Mouse (Mus musculus) cortical plate, adult 2 months (tissue): Measurements from ENCODE around the gene Bace1. TPM values are rescaled to one million over a fixed set of nuclear protein-coding genes. Genes with fewer than 3 reads are reported as not detected.
"Not testable (repeated sequence)": the region's sequence is repeated elsewhere in the genome, so short reads cannot be mapped to it uniquely, and the experiment has no call there.

Source experiments
- H3K27ac ChIP-seq: fragments of 200-500 bp; 2 replicates; pipeline ENCODE4 v1.5.1; 2012; ENCODE audit warnings: low read length, control low read depth, inconsistent platforms; ENCODE audit not compliant: insufficient read depth
- H3K4me1 ChIP-seq: fragments of 200-500 bp; 2 replicates; pipeline ENCODE4 v1.6.1; 2011; ENCODE audit warnings: low read length; ENCODE audit not compliant: control insufficient read depth, insufficient read depth
- H3K4me3 ChIP-seq: fragments of 200-500 bp; 2 replicates; pipeline ENCODE4 v1.5.1; 2011; ENCODE audit warnings: mild to moderate bottlenecking, low read length, control low read depth; ENCODE audit not compliant: insufficient read depth
- CTCF ChIP-seq: fragments of 200-500 bp; IDR thresholded peaks from 2 replicates; pipeline ENCODE4 v1.5.1; 2011; ENCODE audit warnings: mild to moderate bottlenecking, control low read depth, low read length; ENCODE audit not compliant: insufficient read depth; ENCODE audit errors: extremely low read depth
- POLR2A ChIP-seq: fragments of 200-500 bp; IDR thresholded peaks from 2 replicates; pipeline ENCODE4 v1.6.1; 2011; ENCODE audit warnings: mild to moderate bottlenecking, low read length, control low read depth; ENCODE audit not compliant: insufficient read depth; ENCODE audit errors: extremely low read depth
- polyA plus RNA-seq: library from polyadenylated mRNA; depleted of rRNA; stranded (reverse); fragments of >200 nt; gene quantifications from 2 replicates; pipeline ENCODE4 v1.2.3, GENCODE M21; 2012

The Bace1 gene
- polyA plus RNA-seq, 1 experiment = 56.2 TPM

DNA sequence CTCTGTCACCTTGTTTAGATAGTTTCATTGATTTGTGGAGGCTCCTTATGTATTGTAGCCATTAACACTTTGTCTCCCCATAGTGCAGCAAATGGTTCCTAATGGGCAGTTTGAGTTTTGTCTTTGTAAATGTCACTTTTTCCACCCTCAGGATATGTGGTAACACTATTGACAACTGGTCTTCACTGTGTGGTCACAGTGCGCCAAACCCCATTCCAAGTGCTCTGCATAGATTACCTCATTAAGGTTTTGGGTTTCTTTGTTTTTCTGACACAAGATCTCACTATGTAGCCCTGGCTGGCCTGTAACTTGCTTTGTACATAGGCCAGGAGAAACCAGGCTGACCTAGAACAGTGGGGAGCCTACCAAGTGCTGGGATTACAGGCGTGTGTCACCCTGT lies 5.5 kb upstream of the Bace1 start:
- TF ChIP-seq POLR2A (no peak), CTCF (no peak)
- Histone ChIP-seq H3K27ac (no peak overlapping the region), H3K4me1 (no peaks in the 10 kb centered on the region), H3K4me3 (no peak overlapping the region)

DNA sequence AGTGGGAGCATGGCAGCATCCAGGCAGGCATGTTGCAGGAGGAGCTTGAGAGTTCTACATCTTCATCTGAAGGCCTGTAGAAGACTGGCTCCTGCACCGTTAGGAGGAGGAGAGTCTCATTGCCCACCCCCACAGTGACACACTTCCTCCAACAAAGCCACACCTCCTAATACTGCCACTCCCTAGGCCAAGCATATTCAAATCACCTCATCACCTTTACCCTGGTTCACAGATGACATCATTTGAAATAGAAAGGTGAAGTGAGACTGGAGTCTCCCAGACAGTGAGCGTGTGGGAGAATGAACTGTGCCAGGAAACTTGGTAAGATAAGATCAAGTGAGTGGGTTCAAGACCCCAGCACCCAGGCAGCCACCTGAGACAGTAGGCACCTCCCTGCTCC lies 4.9 kb upstream of the Bace1 start:
- Histone ChIP-seq H3K4me3 (no peak overlapping the region), H3K27ac (no peak overlapping the region), H3K4me1 (no peaks in the 10 kb centered on the region)
- TF ChIP-seq POLR2A = no peak
- TF ChIP-seq CTCF = no peak

DNA sequence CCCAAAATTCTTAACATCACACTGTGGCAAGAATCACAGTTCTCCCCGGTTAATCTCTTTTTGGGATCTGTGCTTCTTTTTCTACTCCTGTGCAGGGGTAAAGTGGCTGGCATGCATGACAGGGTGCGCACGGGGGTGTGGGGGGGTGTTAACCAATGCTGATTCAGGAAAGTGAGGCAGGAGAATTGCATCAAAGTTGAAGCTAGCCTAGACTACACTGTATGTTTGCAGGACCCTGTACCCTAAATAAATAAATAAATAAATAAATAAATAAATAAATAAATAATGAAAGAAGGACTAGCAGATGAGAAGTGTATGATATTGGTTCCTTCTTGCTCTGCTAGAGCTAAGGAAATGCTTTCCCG lies 329 bp upstream of the Bace1 start:
- no peak overlapping the region for H3K27ac ChIP-seq
- TF ChIP-seq CTCF (no peak), POLR2A (no peak)
- peaks cover 19% of the 10 kb centered on the region for H3K4me1 ChIP-seq
- H3K4me3 ChIP-seq = peak overlapping the region; percentile 89; the same call in 1 of the 2 replicates

DNA sequence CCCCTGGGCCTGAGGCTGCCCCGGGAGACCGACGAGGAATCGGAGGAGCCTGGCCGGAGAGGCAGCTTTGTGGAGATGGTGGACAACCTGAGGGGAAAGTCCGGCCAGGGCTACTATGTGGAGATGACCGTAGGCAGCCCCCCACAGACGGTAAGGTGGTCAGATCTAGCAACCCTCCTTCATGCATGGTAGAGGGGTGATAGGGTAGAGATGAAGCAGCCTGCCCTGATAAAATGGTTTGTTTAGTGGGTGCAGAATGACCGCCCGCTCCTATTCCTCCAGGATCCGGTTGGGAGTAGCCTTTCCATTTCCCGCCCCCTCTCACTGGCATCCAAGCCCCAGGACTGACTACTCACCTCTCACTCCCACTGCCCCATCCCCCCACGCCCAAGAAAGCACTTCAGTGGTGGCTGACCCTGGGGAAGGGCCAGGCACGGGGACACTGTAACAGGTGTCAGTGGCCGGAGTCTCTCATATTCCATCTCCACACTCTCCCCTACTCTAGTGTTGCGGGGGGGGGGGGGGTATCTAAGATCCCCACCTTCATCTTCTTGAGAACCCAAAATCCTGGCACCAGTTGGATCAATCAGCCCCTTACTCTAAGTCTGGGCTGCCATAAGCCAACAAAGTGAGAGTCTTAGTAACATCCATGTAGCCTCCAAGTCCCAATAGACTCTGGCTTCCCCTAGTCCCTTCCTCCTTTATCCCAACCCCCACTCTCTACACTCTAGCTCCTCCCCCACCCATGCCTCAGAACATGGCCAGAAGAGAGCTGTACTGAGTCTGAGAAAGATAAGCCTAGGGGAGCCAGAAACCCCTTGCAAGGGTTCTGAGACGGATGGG lies 980 bp downstream of the Bace1 start:
- Histone ChIP-seq H3K4me3 (peak overlapping the region; percentile 89), H3K27ac (no peak overlapping the region), H3K4me1 (peaks cover 28% of the 10 kb centered on the region)
- TF ChIP-seq POLR2A (no peak), CTCF (no peak)

DNA sequence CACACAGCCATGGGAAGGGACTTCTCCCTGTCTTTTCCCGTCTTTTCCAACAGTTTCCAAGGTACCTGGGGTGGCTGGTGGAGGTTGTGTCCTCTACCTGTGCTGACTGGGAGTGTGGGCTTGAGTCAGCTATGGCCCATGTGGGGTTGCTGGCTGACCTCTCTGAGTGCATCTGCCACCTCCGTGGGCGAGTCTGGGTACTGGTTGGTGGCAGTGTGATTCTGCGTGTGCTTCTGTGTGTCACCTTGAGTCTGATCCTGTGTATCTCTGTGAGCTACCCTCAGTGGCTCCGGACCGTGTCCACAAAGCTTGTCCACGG lies 1.6 kb downstream of the Bace1 start:
- Histone ChIP-seq H3K4me3 (peak overlapping the region; percentile 89), H3K4me1 (peaks cover 29% of the 10 kb centered on the region), H3K27ac (no peak overlapping the region)
- no peak for TF ChIP-seq POLR2A
- TF ChIP-seq CTCF = no peak

DNA sequence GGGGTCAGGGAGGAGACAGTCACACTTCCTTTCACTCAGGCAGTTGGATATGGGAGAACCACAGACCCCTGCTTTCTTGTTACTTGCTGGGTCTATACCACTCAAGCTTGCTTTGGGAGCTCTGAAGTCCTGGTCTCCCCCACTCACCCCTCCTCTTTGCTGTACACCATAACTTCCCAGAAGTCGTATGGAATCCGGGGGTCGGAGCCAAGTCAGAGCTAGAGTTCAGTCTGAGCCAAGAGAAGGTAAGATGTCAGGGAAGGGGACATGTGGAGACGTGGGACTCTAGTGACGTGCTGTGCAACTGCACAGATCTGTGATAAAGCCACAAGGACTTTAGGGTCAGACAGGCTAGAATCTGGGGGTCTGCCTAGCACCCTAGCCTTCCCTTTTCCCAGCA lies 2.0 kb downstream of the Bace1 start:
- peak overlapping the region; percentile 89 for H3K4me3 ChIP-seq
- H3K4me1 ChIP-seq = peaks cover 31% of the 10 kb centered on the region
- no peak overlapping the region for H3K27ac ChIP-seq
- no peak for TF ChIP-seq CTCF
- no peak for TF ChIP-seq POLR2A

DNA sequence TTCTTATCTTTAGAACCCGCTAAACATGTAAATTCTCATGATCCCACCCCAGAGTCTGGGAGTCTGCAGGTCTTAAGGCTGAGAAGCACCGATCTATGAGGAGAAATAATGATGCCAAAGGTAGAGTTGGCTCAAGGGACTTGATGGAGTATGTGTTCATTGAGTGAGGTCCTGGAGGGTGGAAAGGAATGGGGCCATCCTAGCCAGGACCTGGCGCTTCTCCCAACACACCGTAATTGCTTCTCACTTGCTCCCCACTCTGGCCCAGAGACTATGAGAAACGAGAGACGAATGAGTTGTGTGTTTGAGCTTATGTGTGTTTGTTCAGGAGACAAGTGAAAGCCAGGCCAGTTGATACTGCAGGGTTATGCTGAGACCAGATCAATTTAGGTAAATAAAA lies 3.1 kb downstream of the Bace1 start:
- no peak for TF ChIP-seq POLR2A
- TF ChIP-seq CTCF = no peak
- Histone ChIP-seq H3K27ac (no peak overlapping the region), H3K4me3 (peak overlapping the region; percentile 89), H3K4me1 (peaks cover 31% of the 10 kb centered on the region)

DNA sequence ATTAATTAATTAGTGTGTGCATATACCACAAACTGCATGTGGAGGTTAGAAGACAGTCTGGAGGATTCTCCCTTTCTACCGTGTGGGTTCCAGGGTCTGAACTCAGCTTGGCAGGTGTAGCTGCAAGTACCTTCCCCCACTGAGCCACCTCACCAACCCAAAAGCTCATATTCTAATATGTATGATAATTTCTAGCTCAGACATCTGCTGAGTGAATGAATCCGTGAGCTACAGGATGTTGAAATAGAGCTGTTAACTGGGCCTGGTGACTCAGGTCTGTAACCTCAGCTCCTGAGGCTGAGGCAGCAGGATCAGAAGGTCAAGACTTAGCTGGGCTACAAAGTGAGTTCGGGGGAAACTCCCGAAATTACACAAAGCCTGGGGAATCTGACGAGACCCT lies 4.6 kb downstream of the Bace1 start:
- peaks cover 31% of the 10 kb centered on the region for H3K4me1 ChIP-seq
- no peak for TF ChIP-seq POLR2A
- TF ChIP-seq CTCF = no peak
- H3K27ac ChIP-seq = no peak overlapping the region
- H3K4me3 ChIP-seq = no peak overlapping the region

DNA sequence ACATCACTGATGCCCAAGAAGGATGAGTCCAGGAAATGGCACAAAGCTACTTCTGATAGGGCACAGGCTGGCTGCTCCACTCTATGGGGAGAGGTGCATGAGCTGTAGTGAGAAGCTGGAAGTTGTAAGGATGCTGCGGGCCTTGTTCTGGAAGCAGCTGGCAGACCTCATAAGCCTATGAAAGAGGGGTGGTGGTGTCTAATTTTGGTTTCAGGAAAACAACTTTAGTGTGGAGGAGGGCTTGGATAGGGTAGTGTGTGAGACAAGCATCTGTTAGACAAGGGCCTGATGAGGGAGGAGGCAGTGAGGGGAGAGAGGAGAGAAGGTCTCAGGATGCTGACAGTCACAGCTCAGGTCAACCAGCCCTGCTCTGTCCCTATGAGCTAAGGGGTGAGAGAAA lies 5.4 kb downstream of the Bace1 start:
- H3K4me3 ChIP-seq = no peak overlapping the region
- TF ChIP-seq CTCF (no peak), POLR2A (no peak)
- H3K4me1 ChIP-seq = peaks cover 35% of the 10 kb centered on the region
- no peak overlapping the region for H3K27ac ChIP-seq

DNA sequence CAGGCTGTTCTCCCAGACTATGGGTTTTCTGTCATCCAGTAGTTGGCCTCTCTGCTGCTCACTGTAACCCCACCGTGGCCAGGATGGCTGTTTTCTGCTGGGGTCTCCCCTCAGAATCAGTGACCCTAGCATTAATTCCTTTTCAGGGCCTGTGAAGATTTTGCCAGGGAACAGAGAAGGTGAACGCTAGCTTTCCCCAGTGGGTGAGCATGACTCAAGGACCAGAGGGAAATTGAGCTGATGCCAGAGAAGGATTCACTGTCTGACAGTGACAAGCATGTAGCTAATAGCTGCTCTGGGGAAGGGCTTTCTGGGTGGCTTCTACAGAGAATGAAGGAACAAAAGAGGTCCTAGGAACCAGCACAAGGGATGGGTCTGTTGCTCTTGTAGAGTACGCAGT lies 7.2 kb downstream of the Bace1 start:
- H3K27ac ChIP-seq = no peak overlapping the region
- TF ChIP-seq POLR2A (no peak), CTCF (no peak)
- peaks cover 41% of the 10 kb centered on the region for H3K4me1 ChIP-seq
- H3K4me3 ChIP-seq = no peak overlapping the region

DNA sequence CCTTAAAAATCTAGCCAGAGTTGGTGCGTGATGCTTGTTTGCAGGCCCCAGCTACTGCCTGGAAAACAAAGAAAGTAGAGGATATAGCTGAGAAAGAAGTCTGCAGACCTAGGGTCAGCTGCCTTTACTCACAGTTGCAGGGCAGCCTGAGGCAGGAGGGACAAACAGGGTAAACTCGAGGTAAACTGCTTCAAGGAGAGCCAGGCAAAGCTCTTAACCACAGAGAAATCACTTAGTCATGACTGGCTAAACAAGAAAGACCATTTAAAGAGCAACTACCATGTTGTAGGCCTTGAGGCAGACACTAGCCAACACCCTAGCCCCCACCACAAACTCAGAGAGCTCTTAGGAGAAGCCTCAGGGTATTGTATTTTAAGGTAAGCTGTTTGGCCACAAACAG lies 7.8 kb downstream of the Bace1 start:
- peaks cover 37% of the 10 kb centered on the region for H3K4me1 ChIP-seq
- H3K27ac ChIP-seq, H3K4me3 ChIP-seq: not testable (repeated sequence)
